Mouse (Mus musculus) heart, postnatal 0 days (tissue): ENCODE results near the gene Fam24b.

Experiments used
- CTCF ChIP-seq: IDR thresholded peaks from 2 replicates; pipeline ENCODE4 v1.5.1; 2016; ENCODE audit warnings: antibody characterized with exemption, control low read depth, low read depth
- EP300 ChIP-seq: IDR thresholded peaks from 2 replicates; pipeline ENCODE4 v1.6.1; 2016; ENCODE audit warnings: antibody characterized with exemption, low read depth

GRCm38 (mm10) chr7:131297151-131297550, 32.2 kb downstream of the Fam24b start:
- TF ChIP-seq CTCF (peak; percentile 15; the same call in 1 of the 2 replicates), EP300 (no peak)
